Mouse (Mus musculus) heart, embryonic 11.5 days (tissue): ENCODE data around the gene Gm20661. TPM values are rescaled to one million over a fixed set of nuclear protein-coding genes. Genes with fewer than 3 reads are reported as not detected.
"Not testable (repeated sequence)": the region's sequence is repeated elsewhere in the genome, so short reads cannot be mapped to it uniquely, and the experiment has no call there.

Experiments used
- ATAC-seq: fragments of 200-750 bp; cut with Nextera tagmentation; replicated peaks from 2 replicates; pipeline ENCODE4 v1.8.0; 2017; ENCODE audit warnings: moderate library complexity; ENCODE audit not compliant: insufficient number of reproducible peaks, low FRiP score, low TSS enrichment
- H3K27ac ChIP-seq: fragments of 300-500 bp; sonication (generic); 2 replicates; pipeline ENCODE4 v1.5.1; 2014; ENCODE audit warnings: mild to moderate bottlenecking, low read depth, low read length
- H3K27me3 ChIP-seq: fragments of 300-500 bp; sonication (generic); 2 replicates; pipeline ENCODE4 v1.6.1; 2014; ENCODE audit warnings: mild to moderate bottlenecking, low read length, mixed read lengths; ENCODE audit not compliant: control insufficient read depth, insufficient read depth
- H3K36me3 ChIP-seq: fragments of 300-500 bp; sonication (generic); 2 replicates; pipeline ENCODE4 v1.6.1; 2014; ENCODE audit warnings: mild to moderate bottlenecking, low read length, moderate library complexity, mixed read lengths; ENCODE audit not compliant: control insufficient read depth, insufficient read depth
- H3K4me1 ChIP-seq: fragments of 300-500 bp; sonication (generic); 2 replicates; pipeline ENCODE4 v1.6.1; 2014; ENCODE audit warnings: low read length; ENCODE audit not compliant: control insufficient read depth, insufficient read depth
- H3K4me2 ChIP-seq: fragments of 300-500 bp; sonication (generic); 2 replicates; pipeline ENCODE4 v1.6.1; 2014; ENCODE audit warnings: mild to moderate bottlenecking, moderate library complexity
- H3K4me3 ChIP-seq: fragments of 300-500 bp; sonication (generic); 2 replicates; pipeline ENCODE4 v1.5.1; 2014; ENCODE audit warnings: low read depth, low read length
- H3K9ac ChIP-seq: fragments of 300-500 bp; sonication (generic); 2 replicates; pipeline ENCODE4 v1.6.1; 2014; ENCODE audit warnings: mild to moderate bottlenecking, low read depth, low read length, moderate library complexity
- H3K9me3 ChIP-seq: fragments of 300-500 bp; sonication (generic); replicated peaks from 2 replicates; pipeline ENCODE4 v1.6.1; 2016; ENCODE audit warnings: low read length; ENCODE audit not compliant: control insufficient read depth
- WGBS: fragments of 180-500 bp; shearing (Covaris S2); extraction: QIAGEN DNeasy Blood & Tissue Kit; methylation state at CpG from one replicate; pipeline ENCODE4 v1.1.7; 2014; ENCODE audit not compliant: insufficient replicate concordance; 5-methylcytosine and 5-hydroxymethylcytosine counted together
- polyA plus RNA-seq: library from polyadenylated mRNA; unstranded; fragments of >200 nt; fragmentation: Nextera tagmentation; extraction: Ambion mirVana; gene quantifications from 2 replicates; pipeline ENCODE4 v1.2.1, GENCODE M21; 2014

The Gm20661 gene
- polyA plus RNA-seq, 1 experiment from 2014 or later, result 4.0 TPM

DNA sequence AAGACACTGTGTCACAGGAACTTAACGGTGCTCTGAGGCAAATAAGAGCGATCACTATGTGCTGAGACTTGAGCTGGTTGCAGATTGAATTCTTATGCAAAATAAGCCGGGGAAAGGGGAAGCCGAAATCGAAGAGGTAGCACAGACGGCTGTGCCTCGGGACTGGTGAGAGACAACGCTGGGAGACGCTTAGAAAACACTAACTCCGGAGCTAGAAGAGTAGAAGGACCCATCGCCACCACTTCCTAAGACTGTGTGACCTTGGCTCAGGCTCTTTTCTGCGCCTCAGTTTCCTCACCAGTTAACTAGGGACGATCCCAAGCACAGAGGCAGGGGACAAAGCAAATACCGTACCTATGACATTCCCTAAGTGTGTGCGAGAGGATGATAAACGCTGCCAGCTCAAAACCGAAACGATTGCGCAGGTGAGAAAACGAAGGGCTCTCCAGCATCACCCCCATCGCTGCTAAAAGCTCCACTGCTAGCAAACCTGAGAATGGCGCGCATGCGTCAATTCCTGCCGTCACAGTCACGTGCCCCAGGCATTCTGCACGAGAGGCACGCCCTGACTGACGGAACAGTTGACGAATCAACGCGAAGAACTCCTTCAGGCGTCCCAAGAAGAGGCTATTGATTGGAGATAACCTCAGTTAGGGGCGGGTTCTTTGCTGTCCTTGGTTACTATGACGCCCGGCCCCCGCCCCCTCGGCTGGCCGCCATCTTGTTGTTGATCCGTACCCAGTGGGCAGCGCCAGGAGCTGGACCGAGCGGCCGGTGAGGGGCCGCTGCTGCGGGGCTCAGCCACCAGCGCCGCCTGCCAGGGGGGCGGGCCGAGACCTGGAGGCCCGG lies 19.3 kb downstream of the Gm20661 start, which contains the start of gene Ip6k1:
Ip6k1 (plus strand) TSS at position 580 of the 849 bp plus-strand sequence.
- peak within 1 kb of the TSS; percentile 97 for H3K9ac ChIP-seq
- peak; percentile 97 for ATAC-seq
- H3K4me3 ChIP-seq, result peak within 1 kb of the TSS; percentile 98
- peak within 1 kb of the TSS; percentile 95 for H3K4me2 ChIP-seq
- H3K27ac ChIP-seq, result peak within 1 kb of the TSS; percentile 93
- no peaks in the 10 kb centered on the region for H3K36me3 ChIP-seq
- WGBS, result under 1% methylated on average over 50 of the region's 51 CpGs
- H3K4me1 ChIP-seq, result peaks cover 21% of the 10 kb centered on the region
- H3K27me3 ChIP-seq, result no peaks in the 10 kb centered on the region
- H3K9me3 ChIP-seq, result no peaks in the 10 kb centered on the region

DNA sequence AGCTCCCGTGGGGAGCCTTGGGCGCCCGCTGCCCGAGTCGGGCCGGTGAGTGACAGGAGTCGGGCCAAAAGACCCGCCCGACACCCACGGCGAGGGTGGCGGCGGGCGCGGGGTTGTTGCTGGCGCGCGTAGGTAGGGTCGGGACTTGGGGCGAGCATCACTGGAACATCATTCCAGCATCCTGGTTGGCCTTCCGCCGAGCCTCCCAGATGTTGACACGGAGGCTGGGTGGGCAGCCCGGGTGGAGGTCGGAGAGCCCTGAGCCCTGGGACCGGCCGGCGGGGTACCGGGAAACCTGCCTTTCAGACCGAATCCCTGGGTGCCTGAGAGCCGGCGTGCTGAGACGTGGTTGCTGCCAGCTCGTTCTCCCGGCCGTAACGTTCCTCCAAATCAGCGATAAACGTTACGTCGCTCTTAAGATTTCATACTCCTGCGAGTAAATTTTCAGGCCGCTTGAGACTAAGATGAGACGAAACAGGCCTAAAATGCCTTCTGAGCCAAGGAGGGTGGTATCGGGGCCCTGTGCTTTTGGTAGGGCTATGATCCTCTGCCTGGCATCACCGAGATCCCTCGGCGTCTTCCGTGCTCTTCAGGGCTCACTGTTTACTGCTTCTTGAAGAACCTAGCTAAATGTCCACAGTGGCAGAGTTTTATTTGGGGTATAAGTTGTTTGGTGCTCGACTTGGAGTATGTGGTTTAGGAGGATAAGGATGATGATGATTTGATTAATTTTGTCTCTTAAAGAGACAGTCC lies 20.1 kb downstream of the Gm20661 start:
- Histone ChIP-seq H3K9ac (peak overlapping the region; percentile 97), H3K36me3 (no peaks in the 10 kb centered on the region), H3K4me2 (peak overlapping the region; percentile 77), H3K27me3 (no peaks in the 10 kb centered on the region), H3K9me3 (no peaks in the 10 kb centered on the region), H3K4me1 (peaks cover 21% of the 10 kb centered on the region), H3K4me3 (peak overlapping the region; percentile 98), H3K27ac (peak overlapping the region; percentile 93)
- peak; percentile 32 for ATAC-seq
- under 1% methylated on average over 50 of the region's 50 CpGs for WGBS

GRCm38 (mm10) chr9:108003531-108003890 lies 20.7 kb downstream of the Gm20661 start:
- H3K36me3 ChIP-seq, result no peaks in the 10 kb centered on the region; the same call in 1 of the 2 replicates
- peak overlapping the region; percentile 77 for H3K4me2 ChIP-seq
- no peak for ATAC-seq
- H3K27ac ChIP-seq, result no peak overlapping the region
- H3K4me3 ChIP-seq, result peak overlapping the region; percentile 98
- peak overlapping the region; percentile 97 for H3K9ac ChIP-seq
- H3K4me1 ChIP-seq, result peaks cover 21% of the 10 kb centered on the region
- 33% methylated on average over 8 of the region's 8 CpGs for WGBS
- H3K9me3 ChIP-seq, result no peaks in the 10 kb centered on the region
- no peaks in the 10 kb centered on the region for H3K27me3 ChIP-seq

DNA sequence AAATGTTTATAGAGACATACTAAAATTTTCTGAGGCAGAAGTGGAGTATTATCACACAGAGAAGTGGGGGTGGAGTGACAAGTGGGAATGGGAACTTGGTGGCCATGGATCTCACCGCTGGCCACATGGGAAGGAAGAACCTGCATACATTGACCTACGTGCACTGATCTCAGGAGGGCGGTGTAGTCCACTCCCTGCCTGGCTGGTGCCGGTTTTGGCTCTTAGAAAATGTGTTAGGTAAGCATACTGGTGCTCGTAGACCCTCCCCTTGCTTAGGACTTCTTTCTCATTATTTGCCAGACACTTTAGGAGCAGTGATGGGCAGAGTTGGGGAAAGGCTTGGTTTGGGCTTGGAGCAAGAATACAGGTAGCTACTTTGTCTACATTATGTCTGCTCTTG lies 25.2 kb downstream of the Gm20661 start:
- no peaks in the 10 kb centered on the region for H3K9me3 ChIP-seq
- no peak overlapping the region for H3K4me3 ChIP-seq
- H3K4me1 ChIP-seq, result peaks cover 18% of the 10 kb centered on the region
- ATAC-seq, result no peak
- H3K27me3 ChIP-seq, result no peaks in the 10 kb centered on the region
- H3K4me2 ChIP-seq, result no peak overlapping the region
- no peak overlapping the region for H3K9ac ChIP-seq
- peaks cover 7% of the 10 kb centered on the region for H3K36me3 ChIP-seq
- H3K27ac ChIP-seq, result no peak overlapping the region
- 88% methylated on average over 5 of the region's 5 CpGs for WGBS

- H3K4me2 ChIP-seq, result no peak overlapping the region
- no peak overlapping the region for H3K9ac ChIP-seq
- no peak overlapping the region for H3K4me3 ChIP-seq
- H3K4me1 ChIP-seq, result peaks cover under 1% of the 10 kb centered on the region; the same call in 1 of the 2 replicates
- peaks cover 7% of the 10 kb centered on the region for H3K36me3 ChIP-seq
- no peak for ATAC-seq
- no peak overlapping the region for H3K27ac ChIP-seq
- H3K9me3 ChIP-seq, result no peaks in the 10 kb centered on the region
- H3K27me3 ChIP-seq, result no peaks in the 10 kb centered on the region
Observed at GRCm38 (mm10) chr9:108010385-108010784, 27.5 kb downstream of the Gm20661 start.

GRCm38 (mm10) chr9:108013577-108013976 lies 30.7 kb downstream of the Gm20661 start:
- not testable (repeated sequence) for H3K27ac ChIP-seq, H3K4me3 ChIP-seq, H3K4me1 ChIP-seq, H3K36me3 ChIP-seq, H3K4me2 ChIP-seq, H3K9me3 ChIP-seq, ATAC-seq, H3K27me3 ChIP-seq, H3K9ac ChIP-seq
- WGBS, result 98% methylated on average over 2 of the region's 2 CpGs

DNA sequence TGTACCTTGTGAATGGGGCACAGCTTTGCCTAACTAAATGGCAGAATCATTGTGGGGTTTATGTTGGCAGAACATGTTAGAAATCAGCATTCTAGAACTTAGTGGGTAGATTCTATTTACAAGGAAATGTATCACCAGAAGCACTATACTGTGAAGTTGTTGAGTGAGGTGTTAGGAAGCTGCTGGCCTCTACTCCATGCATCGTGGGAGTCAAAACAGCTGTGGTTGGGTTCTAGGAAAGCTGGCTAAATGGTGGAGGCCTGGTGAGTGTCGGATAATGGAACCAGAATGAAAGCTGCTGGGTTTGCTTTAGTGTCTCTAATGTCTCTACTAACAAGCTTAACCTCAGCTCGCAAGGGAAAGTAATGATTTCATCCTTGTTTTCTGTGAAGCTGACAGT lies 34.3 kb downstream of the Gm20661 start:
- WGBS, result 84% methylated on average over 3 of the region's 3 CpGs
- peaks cover 6% of the 10 kb centered on the region for H3K4me1 ChIP-seq
- no peak overlapping the region for H3K4me3 ChIP-seq
- H3K4me2 ChIP-seq, result no peak overlapping the region
- no peak overlapping the region for H3K9ac ChIP-seq
- no peaks in the 10 kb centered on the region for H3K27me3 ChIP-seq
- peaks cover 10% of the 10 kb centered on the region; the same call in 1 of the 2 replicates for H3K36me3 ChIP-seq
- H3K27ac ChIP-seq, result no peak overlapping the region
- no peaks in the 10 kb centered on the region for H3K9me3 ChIP-seq
- no peak for ATAC-seq

GRCm38 (mm10) chr9:108020741-108021140 lies 37.9 kb downstream of the Gm20661 start:
- H3K4me2 ChIP-seq, result peak overlapping the region; percentile 24
- 94% methylated on average over 1 of the region's 1 CpGs for WGBS

More at GRCm38 (mm10) chr9:108020741-108021140, 37.9 kb downstream of the Gm20661 start:
- Histone ChIP-seq H3K4me1 (peaks cover 6% of the 10 kb centered on the region), H3K9me3 (no peaks in the 10 kb centered on the region), H3K27me3 (no peaks in the 10 kb centered on the region), H3K36me3 (peaks cover 8% of the 10 kb centered on the region), H3K4me3 (no peak overlapping the region), H3K27ac (peak overlapping the region; percentile 46; the same call in 1 of the 2 replicates), H3K9ac (no peak overlapping the region)
- ATAC-seq, result no peak
